Mouse (Mus musculus) stomach, embryonic 14.5 days (tissue): Measurements from ENCODE around the gene Tsn. TPM values are rescaled to one million over a fixed set of nuclear protein-coding genes. Genes with fewer than 3 reads are reported as not detected.

Source experiments
- ATAC-seq: fragments of 200-750 bp; cut with Nextera tagmentation; 2 replicates; pipeline ENCODE4 v1.8.0; 2017; ENCODE audit warnings: low read depth, moderate TSS enrichment; ENCODE audit not compliant: insufficient number of reproducible peaks, insufficient read depth, low FRiP score
- H3K27ac ChIP-seq: fragments of 300-500 bp; sonication (generic); 2 replicates; pipeline ENCODE4 v1.5.1; 2014; ENCODE audit warnings: mild to moderate bottlenecking, low read length, moderate library complexity, mixed read lengths
- H3K27me3 ChIP-seq: fragments of 300-500 bp; sonication (generic); 2 replicates; pipeline ENCODE4 v1.6.1; 2014; ENCODE audit warnings: low read length, control low read depth, mixed read lengths; ENCODE audit not compliant: control insufficient read depth, insufficient read depth
- H3K36me3 ChIP-seq: fragments of 300-500 bp; sonication (generic); 2 replicates; pipeline ENCODE4 v1.6.1; 2014; ENCODE audit warnings: mild to moderate bottlenecking, control low read depth, low read length, moderate library complexity, mixed read lengths; ENCODE audit not compliant: control insufficient read depth, insufficient read depth
- H3K4me1 ChIP-seq: fragments of 300-500 bp; sonication (generic); 2 replicates; pipeline ENCODE4 v1.6.1; 2014; ENCODE audit warnings: low read length, control low read depth, mixed read lengths; ENCODE audit not compliant: control insufficient read depth, insufficient read depth
- H3K4me2 ChIP-seq: fragments of 300-500 bp; sonication (generic); replicated peaks from 2 replicates; pipeline ENCODE4 v1.6.1; 2014; ENCODE audit warnings: low read depth, low read length, control low read depth
- H3K4me3 ChIP-seq: fragments of 300-500 bp; sonication (generic); 2 replicates; pipeline ENCODE4 v1.5.1; 2014; ENCODE audit warnings: low read depth, low read length, control low read depth
- H3K9ac ChIP-seq: fragments of 300-500 bp; sonication (generic); replicated peaks from 2 replicates; pipeline ENCODE4 v1.6.1; 2014; ENCODE audit warnings: low read depth, mild to moderate bottlenecking, control low read depth, low read length, moderate library complexity, mixed read lengths
- H3K9me3 ChIP-seq: fragments of 300-500 bp; sonication (generic); 2 replicates; pipeline ENCODE4 v1.6.1; 2016; ENCODE audit warnings: low read depth, low read length, control low read depth; ENCODE audit not compliant: control insufficient read depth
- WGBS: fragments of 180-500 bp; shearing (Covaris S2); extraction: QIAGEN DNeasy Blood & Tissue Kit; methylation state at CpG from one replicate; pipeline ENCODE4 v1.1.7; 2014; 5-methylcytosine and 5-hydroxymethylcytosine counted together
- polyA plus RNA-seq: library from polyadenylated mRNA; unstranded; fragments of >200 nt; fragmentation: Nextera tagmentation; extraction: Ambion mirVana; gene quantifications from 2 replicates; pipeline ENCODE4 v1.2.1, GENCODE M21; 2014

Gene Tsn
- polyA plus RNA-seq = 290 and 302 TPM in 2 replicates

DNA sequence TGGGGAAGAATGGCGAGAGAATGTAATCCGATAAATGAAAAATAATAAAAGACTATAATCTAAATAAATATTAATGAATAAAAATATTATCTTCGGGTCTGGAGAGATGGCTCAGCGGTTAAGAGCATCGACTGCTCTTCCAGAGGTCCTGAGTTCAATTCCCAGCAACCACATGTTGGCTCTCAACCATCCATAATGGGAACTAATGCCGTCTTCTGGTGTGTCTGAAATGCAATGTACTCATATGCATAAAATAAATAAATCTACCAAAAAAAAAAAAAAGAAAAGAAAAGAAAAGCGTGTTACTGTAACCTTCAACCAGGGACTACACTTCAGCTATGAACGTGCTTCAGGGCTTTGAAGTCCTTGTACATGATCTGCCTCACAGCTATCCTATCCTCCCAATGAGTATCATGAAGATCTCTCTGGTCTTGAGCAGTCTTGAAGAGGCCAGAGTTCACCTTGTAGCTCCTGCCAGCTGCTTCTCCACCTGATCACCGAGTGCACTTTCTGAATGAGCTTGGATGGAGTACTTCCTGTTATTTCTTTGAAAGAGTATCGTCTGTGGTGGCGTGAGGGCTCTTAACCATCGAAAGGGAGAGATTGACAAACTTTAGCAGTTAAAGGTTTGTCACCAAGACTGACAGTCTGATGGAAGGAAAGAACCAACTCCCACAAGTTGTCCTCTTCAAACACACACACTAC, at the start of gene Tsn:
TSS of gene Tsn (minus strand) at position 118 of the 705 bp plus-strand sequence.
- H3K4me3 ChIP-seq = peak within 1 kb of the TSS; percentile 90
- H3K4me2 ChIP-seq = peak within 1 kb of the TSS; percentile 76
- H3K9ac ChIP-seq = peak within 1 kb of the TSS; percentile 89
- peaks cover 7% of the 10 kb centered on the region; the same call in 1 of the 2 replicates for H3K4me1 ChIP-seq
- 50% methylated on average over 12 of the region's 12 CpGs for WGBS
- 0 out of 2 replicates have a peak, but pooled peaks have one; percentile 12 for ATAC-seq
- H3K9me3 ChIP-seq = no peaks in the 10 kb centered on the region
- peaks cover 10% of the 10 kb centered on the region for H3K36me3 ChIP-seq
- peak within 1 kb of the TSS; percentile 92 for H3K27ac ChIP-seq
- H3K27me3 ChIP-seq = no peaks in the 10 kb centered on the region

- ATAC-seq = no peak
- H3K9me3 ChIP-seq = no peaks in the 10 kb centered on the region
These were observed 47.7 kb upstream of the Tsn start for GRCm38 (mm10) chr1:118359071-118359761.

GRCm38 (mm10) chr1:118349922-118350321, 38.4 kb upstream of the Tsn start:
- no peaks in the 10 kb centered on the region for H3K27me3 ChIP-seq
- no peaks in the 10 kb centered on the region for H3K36me3 ChIP-seq
- H3K9ac ChIP-seq = no peak overlapping the region
- no peaks in the 10 kb centered on the region for H3K4me1 ChIP-seq
- no peak overlapping the region for H3K4me2 ChIP-seq
- WGBS = 77% methylated on average over 3 of the region's 3 CpGs
- no peaks in the 10 kb centered on the region for H3K9me3 ChIP-seq
- no peak overlapping the region for H3K4me3 ChIP-seq
- ATAC-seq = no peak
- no peak overlapping the region for H3K27ac ChIP-seq

More at GRCm38 (mm10) chr1:118359071-118359761, 47.7 kb upstream of the Tsn start:
- 69% methylated on average over 6 of the region's 6 CpGs for WGBS
- no peak overlapping the region for H3K4me2 ChIP-seq
- no peaks in the 10 kb centered on the region for H3K27me3 ChIP-seq
- H3K4me3 ChIP-seq = no peak overlapping the region
- H3K4me1 ChIP-seq = no peaks in the 10 kb centered on the region
- no peaks in the 10 kb centered on the region for H3K36me3 ChIP-seq
- H3K27ac ChIP-seq = no peak overlapping the region
- no peak overlapping the region for H3K9ac ChIP-seq

- Histone ChIP-seq H3K27me3 (no peaks in the 10 kb centered on the region), H3K9ac (no peak overlapping the region), H3K4me1 (no peaks in the 10 kb centered on the region), H3K36me3 (no peaks in the 10 kb centered on the region), H3K27ac (no peak overlapping the region), H3K4me2 (no peak overlapping the region), H3K9me3 (no peaks in the 10 kb centered on the region), H3K4me3 (no peak overlapping the region)
- WGBS = 27% methylated on average over 6 of the region's 6 CpGs
- ATAC-seq = no peak
These were observed 32.3 kb upstream of the Tsn start for GRCm38 (mm10) chr1:118343649-118344435.

- no peak overlapping the region for H3K9ac ChIP-seq
- ATAC-seq = no peak
- H3K4me3 ChIP-seq = no peak overlapping the region
- peaks cover 16% of the 10 kb centered on the region for H3K36me3 ChIP-seq
- 65% methylated on average over 5 of the region's 5 CpGs for WGBS
- H3K4me1 ChIP-seq = no peaks in the 10 kb centered on the region
- no peaks in the 10 kb centered on the region for H3K9me3 ChIP-seq
- no peak overlapping the region for H3K27ac ChIP-seq
- H3K27me3 ChIP-seq = no peaks in the 10 kb centered on the region
- H3K4me2 ChIP-seq = no peak overlapping the region
These were observed 26.4 kb upstream of the Tsn start for GRCm38 (mm10) chr1:118337921-118338320.

GRCm38 (mm10) chr1:118335847-118336246, 24.3 kb upstream of the Tsn start:
- Histone ChIP-seq H3K4me1 (no peaks in the 10 kb centered on the region), H3K4me2 (no peak overlapping the region), H3K9me3 (no peaks in the 10 kb centered on the region), H3K9ac (no peak overlapping the region), H3K27me3 (no peaks in the 10 kb centered on the region), H3K27ac (no peak overlapping the region), H3K36me3 (peaks cover 36% of the 10 kb centered on the region), H3K4me3 (no peak overlapping the region)
- ATAC-seq = no peak

- Histone ChIP-seq H3K36me3 (peaks cover 44% of the 10 kb centered on the region), H3K27ac (no peak overlapping the region)
- WGBS = 86% methylated on average over 9 of the region's 9 CpGs
These were observed 23.5 kb upstream of the Tsn start for GRCm38 (mm10) chr1:118334749-118335713.

More at GRCm38 (mm10) chr1:118334749-118335713, 23.5 kb upstream of the Tsn start:
- Histone ChIP-seq H3K4me1 (no peaks in the 10 kb centered on the region), H3K9ac (no peak overlapping the region), H3K9me3 (no peaks in the 10 kb centered on the region), H3K4me2 (no peak overlapping the region), H3K27me3 (no peaks in the 10 kb centered on the region), H3K4me3 (no peak overlapping the region)
- ATAC-seq = peak; percentile 28; the same call in 1 of the 2 replicates
